Mouse (Mus musculus) cerebellum, adult 2 months (tissue): ENCODE data around the gene Acox1.

Experiments
- CTCF ChIP-seq: fragments of 200-500 bp; IDR thresholded peaks from 2 replicates; pipeline ENCODE4 v1.5.1; 2011; ENCODE audit warnings: low read depth, mild to moderate bottlenecking, control low read depth, low read length, moderate library complexity, borderline replicate concordance; ENCODE audit not compliant: insufficient read depth
- POLR2A ChIP-seq: fragments of 200-500 bp; IDR thresholded peaks from 2 replicates; pipeline ENCODE4 v1.6.1; 2011; ENCODE audit warnings: low read length, control low read depth, borderline replicate concordance; ENCODE audit not compliant: insufficient read depth

GRCm38 (mm10) chr11:116178411-116179121 is 20.3 kb downstream of the Acox1 start:
- TF ChIP-seq CTCF (no peak), POLR2A (no peak)
